Mouse (Mus musculus): ENCODE measurements around the gene 1700014D04Rik. TPM values are rescaled to one million over a fixed set of nuclear protein-coding genes. Genes with fewer than 3 reads are reported as not detected.

The 1700014D04Rik gene
- total RNA-seq, 2 experiments from 2014 or later: 0.87 to 1.4 TPM

- intact Hi-C loops (cut with DNase I): no loop called here
- no peak for DNase-seq (ENCODE audit: low spot score in 2 of 2)
Observed at GRCm38 (mm10) chr13:59694008-59694407, 52.5 kb downstream of the 1700014D04Rik start, which contains the start of gene 4921517D22Rik. Gene 4921517D22Rik, minus strand, starts transcription at chr13:59694108.

DNA sequence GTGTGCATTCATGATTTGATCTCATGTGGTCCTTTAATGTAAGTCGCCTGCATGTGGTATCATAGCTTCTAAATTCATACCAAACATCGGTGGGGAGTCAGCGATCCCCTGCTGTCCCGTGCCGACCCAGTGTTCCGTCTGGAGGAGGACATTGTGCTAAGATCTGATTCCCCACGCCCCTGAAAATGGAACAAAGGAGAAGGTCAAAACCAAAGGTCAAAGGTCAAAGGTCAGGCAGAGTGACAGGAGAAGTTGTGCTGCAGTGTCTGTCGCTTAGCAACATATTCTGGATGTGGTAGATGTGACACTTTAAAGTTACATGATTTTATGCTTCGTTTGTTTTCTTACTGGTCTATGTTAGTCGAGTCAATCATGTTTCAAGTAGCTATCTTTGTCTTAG, 55.1 kb downstream of the 1700014D04Rik start:
- intact Hi-C loops (cut with DNase I): no loop called here
- DNase-seq (ENCODE audit: low spot score in 2 of 2): no peak

Other genes starting within 250 kb of the 1700014D04Rik start
- 100 to 1,000 TPM; 340 to 341 TPM for gene Agtpbp1, start 161.5 kb downstream of the 1700014D04Rik start, total RNA-seq (2021)
- gene Naa35, start 161.5 kb downstream of the 1700014D04Rik start, total RNA-seq (2021): 10 to 100 TPM; 87.9 to 91.5 TPM
- gene Golm1, start 70.9 kb downstream of the 1700014D04Rik start, total RNA-seq (2021): 10 to 100 TPM; 19.9 to 20.9 TPM
- gene 4921517D22Rik, start 52.6 kb downstream of the 1700014D04Rik start, total RNA-seq (2021): not detected
- under 1 TPM; 0.11 to 0.14 TPM for gene Spata31d1a, start 36.4 kb downstream of the 1700014D04Rik start, total RNA-seq (2021)
- under 1 TPM in 1 of 2 experiments, not detected in 1; 0.07 TPM for gene Spata31d1b, start 34.5 kb downstream of the 1700014D04Rik start, total RNA-seq (2021)
- not detected for gene Spata31d1d, start 15.0 kb downstream of the 1700014D04Rik start, total RNA-seq (2021)
- 100 to 1,000 TPM; 147 to 156 TPM for gene Isca1, start 23.1 kb upstream of the 1700014D04Rik start, total RNA-seq (2021)
- gene Gm49354, start 35.5 kb upstream of the 1700014D04Rik start, total RNA-seq (2021): not detected
- gene Tut7, start 76.4 kb upstream of the 1700014D04Rik start, total RNA-seq (2021): 10 to 100 TPM; 61.0 to 64.3 TPM